Mouse (Mus musculus) adrenal gland, postnatal 14 days (tissue): ENCODE measurements around the gene Olfr522. TPM values are rescaled to one million over a fixed set of nuclear protein-coding genes. Genes with fewer than 3 reads are reported as not detected.

ENCODE experiments used
- DNase-seq: peaks from one replicate; pipeline ENCODE4 v3.0.0; 2021; ENCODE audit warnings: mixed read lengths
- long read RNA-seq, 2 experiments: library from polyadenylated mRNA; stranded (forward); transcript quantifications; one replicate each; pipeline ENCODE4 v2.0.0; 2021
- total RNA-seq: library from RNA; stranded (reverse); gene quantifications from 2 replicates; pipeline ENCODE4 v1.2.3, GENCODE M21; 2021

Olfr522 gene
- total RNA-seq = not detected in 2 replicates
- long read RNA-seq, experiment 1 = 0 reads
- long read RNA-seq, experiment 2 = 0 reads

DNA sequence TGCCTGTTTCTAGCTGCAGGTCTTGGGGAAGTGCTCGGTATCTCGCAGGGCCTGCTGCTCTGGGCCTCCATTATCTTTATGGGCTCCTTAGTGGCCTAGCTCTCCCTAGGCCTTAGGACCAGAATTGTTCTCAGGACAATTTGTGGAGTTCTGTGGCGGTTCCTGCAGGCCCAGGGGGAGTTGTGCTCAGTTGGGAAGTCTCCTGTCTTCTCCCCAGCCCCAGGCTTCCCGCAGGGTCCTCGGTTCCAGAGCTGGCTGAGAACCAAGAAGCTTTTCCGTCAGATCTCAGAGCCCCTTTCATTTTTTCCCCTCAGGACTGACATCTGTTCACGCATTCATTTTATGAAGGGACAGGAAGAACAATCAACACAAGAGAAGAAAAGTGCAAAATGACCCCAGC, at the start of gene Olfr522:
TSS of gene Olfr522 (minus strand) at position 101 of the 400 bp plus-strand sequence.
- DNase-seq = no peak

GRCm38 (mm10) chr7:140213841-140214240, 49.3 kb upstream of the Olfr522 start:
- DNase-seq = no peak

- DNase-seq = peak; percentile 9
Observed at GRCm38 (mm10) chr7:140208677-140209076, 44.1 kb upstream of the Olfr522 start.

GRCm38 (mm10) chr7:140208153-140208552, 43.6 kb upstream of the Olfr522 start:
- no peak for DNase-seq

GRCm38 (mm10) chr7:140206904-140207303, 42.3 kb upstream of the Olfr522 start:
- no peak for DNase-seq

DNA sequence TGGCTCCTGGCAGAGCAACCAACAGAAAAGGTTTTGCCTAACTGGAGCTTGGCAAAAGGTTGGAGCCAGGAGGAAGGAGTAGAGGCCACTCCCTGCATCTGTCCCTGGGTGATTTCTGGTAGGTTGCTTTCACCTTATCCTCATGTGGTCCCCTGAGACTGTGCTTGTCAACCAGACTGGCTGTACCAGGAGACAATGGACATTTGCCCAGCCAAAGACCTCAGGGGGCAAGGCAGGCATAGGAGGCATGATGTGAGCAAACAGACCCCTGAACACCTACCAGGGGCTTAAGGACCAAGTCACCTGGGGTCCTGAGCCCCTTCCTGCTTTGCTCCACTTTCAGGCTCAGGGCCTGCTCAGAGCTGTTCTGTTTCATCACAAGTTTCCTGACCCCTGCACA, 41.3 kb upstream of the Olfr522 start, which contains the start of gene Olfr524:
TSS of gene Olfr524 (minus strand) at position 101 of the 400 bp plus-strand sequence.
- no peak for DNase-seq

- DNase-seq = no peak
Observed at GRCm38 (mm10) chr7:140201090-140201489, 36.5 kb upstream of the Olfr522 start.

GRCm38 (mm10) chr7:140196002-140196401, 31.4 kb upstream of the Olfr522 start:
- no peak for DNase-seq

- no peak for DNase-seq
Observed at GRCm38 (mm10) chr7:140194031-140194430, 29.5 kb upstream of the Olfr522 start.

DNA sequence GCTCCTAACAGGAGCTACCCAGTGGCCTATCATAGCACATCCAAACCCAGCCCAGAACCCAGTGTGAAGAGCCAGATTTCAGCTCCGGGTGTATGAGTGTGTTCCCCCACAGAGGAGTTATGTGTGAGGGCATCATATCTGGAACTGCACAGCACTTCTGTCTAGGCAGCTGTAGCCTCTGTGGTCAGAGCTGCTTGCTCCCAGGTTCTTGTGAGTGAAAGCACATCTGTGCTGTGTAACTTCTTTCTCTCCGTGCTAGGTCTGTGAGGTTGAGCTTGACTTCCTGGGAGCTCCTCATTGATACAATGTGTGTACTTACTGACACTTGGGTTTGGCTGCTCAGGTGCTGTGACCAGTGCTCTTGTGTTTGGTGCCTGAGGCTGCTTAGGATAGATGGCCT, 28.3 kb upstream of the Olfr522 start:
- no peak for DNase-seq

DNA sequence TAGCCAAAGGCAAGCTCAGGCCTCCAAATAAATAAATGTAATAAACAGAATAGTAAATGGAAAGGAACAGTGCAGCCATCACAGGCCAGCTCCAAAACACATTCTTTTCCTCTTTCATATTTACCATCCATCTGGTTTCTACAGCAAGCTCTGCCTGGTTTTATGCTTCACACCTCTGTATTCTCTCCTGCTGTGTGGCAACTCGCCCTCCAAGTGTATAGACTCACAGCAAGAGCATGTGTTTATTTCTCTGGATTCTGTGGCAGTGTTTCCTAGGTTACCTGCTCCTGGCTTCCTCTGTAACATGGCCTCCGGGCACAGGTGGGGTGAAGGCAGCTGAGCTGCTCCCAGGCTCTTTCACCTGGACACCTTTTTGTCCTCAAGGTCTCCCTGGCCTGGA, 27.9 kb upstream of the Olfr522 start:
- DNase-seq = no peak

- DNase-seq = no peak
Observed at GRCm38 (mm10) chr7:140190435-140190834, 25.9 kb upstream of the Olfr522 start.

DNA sequence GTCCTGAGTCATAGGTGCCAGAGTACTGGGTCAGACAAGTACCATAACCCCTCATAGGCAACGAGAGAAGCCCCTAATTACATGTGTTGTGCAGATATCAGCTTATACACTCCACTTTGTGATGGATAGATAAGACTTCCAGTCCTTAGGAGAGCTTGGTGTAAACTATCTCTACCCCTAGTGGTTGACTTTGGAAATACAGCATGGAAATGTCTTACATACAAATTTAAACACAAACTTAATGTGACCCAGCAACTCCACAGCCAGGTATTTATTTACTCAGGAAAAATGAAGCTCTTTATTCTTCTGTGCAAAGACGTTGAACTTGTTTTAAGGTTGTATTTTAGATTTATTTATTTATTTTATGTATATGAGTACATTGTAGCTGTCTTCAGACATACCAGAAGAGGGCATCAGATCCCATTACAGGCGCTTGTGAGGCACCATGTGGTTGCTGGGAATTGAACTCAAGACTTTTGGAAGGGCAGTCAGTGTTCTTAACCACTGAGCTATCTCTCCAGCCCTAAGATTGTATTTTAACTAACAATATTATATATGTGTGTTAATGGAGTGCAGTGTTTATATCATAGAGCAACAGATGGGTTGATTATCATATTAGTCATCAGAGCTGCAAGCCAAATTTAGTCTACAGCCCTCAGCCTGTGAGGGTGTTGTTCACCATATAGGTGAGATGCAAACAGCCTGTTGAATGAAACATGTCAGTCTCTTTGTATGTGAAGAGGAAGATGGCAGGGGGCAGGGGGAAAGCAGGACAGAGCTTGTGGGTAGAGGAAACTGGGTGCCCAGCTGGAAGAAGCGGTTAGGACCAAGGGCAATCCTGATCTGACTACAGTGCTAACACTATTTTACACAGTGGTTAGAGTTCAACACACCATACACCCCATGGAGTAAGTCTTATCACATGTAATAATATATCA, 24.1 kb upstream of the Olfr522 start:
- no peak for DNase-seq

- DNase-seq = no peak
Observed at GRCm38 (mm10) chr7:140187721-140188390, 23.3 kb upstream of the Olfr522 start.

- peak; percentile 17 for DNase-seq
Observed at GRCm38 (mm10) chr7:140186646-140187620, 22.4 kb upstream of the Olfr522 start.

DNA sequence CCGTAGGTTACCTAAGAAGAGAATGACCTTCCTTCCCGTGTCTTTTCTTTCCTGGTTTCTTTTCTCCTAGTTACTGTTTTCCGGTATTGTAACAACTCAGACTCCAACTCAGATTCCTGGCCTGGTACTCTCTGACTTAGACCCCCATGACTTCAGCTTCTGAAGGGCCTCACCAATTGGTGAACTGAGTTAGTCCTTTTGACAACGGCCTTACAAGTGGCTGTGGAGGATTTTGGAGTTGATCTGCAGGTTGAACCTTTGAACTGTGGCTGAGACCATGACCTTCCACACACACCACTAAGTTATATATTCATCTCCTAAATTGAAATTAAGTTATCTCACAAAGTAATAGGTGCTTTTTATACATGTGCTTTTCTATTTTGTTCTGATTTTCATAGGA, 19.6 kb upstream of the Olfr522 start:
- no peak for DNase-seq

- DNase-seq = no peak
Observed at GRCm38 (mm10) chr7:140180692-140181091, 16.1 kb upstream of the Olfr522 start.

DNA sequence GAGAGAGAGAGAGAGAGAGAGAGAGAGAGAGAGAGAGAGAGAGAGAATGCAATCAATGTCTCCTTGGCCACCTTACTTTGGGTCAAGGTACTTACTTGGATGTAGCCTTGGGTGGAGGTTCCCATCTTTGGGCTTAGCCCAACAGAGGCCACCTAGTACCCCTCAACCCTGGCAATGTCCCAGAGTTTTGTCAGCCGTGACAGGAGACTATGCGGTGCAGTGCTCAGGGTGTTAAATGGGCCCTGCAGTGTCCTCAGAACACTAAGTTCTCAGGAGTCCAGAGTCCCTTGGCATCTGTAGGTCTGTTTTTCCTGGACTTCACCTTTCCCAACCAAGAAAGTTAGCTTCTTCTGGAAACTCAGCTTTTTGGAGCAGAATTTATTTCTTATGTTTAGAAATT, 14.6 kb upstream of the Olfr522 start:
- DNase-seq = no peak

DNA sequence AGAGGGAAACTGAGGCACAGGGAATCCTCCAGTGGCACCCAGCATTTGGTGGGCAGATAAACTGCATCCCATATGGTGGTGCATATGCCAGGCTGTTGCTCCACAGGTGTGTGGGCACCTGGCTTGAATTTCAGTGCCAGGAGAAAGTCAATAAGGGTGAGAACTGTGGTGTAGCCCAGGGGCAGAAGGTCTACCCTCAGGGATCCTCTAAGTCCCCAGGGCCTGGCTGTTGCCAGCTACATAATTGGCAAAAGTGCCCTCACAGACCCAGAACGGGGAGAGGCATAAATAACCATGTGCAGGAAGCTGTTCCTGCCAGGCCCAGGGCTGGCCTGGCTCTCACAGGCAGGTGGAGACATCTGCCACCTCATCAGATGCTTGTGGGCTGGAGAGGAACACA, 8.4 kb upstream of the Olfr522 start, which contains the start of gene Olfr523:
TSS of gene Olfr523 (plus strand) at position 282 of the 400 bp plus-strand sequence.
- no peak for DNase-seq

DNA sequence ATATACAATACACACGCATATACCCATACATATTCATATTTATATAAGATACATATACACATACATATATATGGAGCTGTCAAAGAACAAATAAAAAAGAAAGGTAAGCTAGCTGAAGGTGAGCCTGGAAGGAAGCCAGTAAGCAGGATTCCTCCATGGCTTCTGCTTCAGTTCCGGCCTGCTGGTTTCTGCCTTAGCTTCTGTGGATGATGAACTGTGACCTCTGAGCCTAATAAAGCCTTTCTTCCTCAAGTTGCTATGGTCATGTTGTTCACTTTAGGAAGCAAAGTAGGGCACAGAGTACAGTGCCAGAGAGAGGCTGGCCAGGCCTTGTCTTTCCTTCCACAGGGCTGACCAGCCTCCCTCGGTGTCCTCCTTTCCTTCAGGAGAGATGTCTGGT, 6.3 kb upstream of the Olfr522 start:
- DNase-seq = no peak

- no peak for DNase-seq
Observed at GRCm38 (mm10) chr7:140169386-140169785, 4.8 kb upstream of the Olfr522 start.

DNA sequence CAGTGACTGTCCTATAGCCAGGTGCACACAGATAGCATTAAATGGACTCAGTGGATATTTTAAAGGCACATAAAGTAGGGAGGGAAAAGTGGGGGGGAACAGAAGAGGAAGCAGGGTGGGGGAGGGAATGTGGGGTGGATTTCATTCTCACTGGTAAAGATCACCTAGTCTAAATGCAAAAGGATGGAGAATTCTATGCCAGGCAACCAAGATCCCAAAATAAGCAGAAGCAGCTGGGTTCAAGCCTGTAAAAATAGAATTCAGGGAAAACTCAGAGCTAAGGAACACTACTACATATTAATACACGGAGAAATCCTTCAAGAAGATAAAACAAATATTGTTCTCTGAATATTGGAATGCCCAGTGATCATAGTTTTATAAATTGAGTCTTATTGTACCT, 3.4 kb upstream of the Olfr522 start:
- DNase-seq = no peak
